Mouse (Mus musculus) G1E (cell line): Measurements from ENCODE around the gene Micu1.

Experiments used
- CTCF ChIP-seq: IDR thresholded peaks from 2 replicates; pipeline ENCODE4 v1.5.1; 2012; ENCODE audit warnings: low read depth, low read length, inconsistent platforms, mixed read lengths
- GATA1 ChIP-seq: IDR thresholded peaks from 2 replicates; pipeline ENCODE4 v1.6.1; 2012; ENCODE audit warnings: borderline replicate concordance, low read length, inconsistent platforms, mixed read lengths
- GATA2 ChIP-seq: IDR thresholded peaks from 2 replicates; pipeline ENCODE4 v1.6.1; 2012; ENCODE audit warnings: low read depth, low read length, inconsistent platforms, borderline replicate concordance
- POLR2AphosphoS5 ChIP-seq: IDR thresholded peaks from 2 replicates; pipeline ENCODE4 v1.6.1; 2012; ENCODE audit warnings: low read depth, low read length, inconsistent platforms; ENCODE audit not compliant: insufficient replicate concordance
- TAL1 ChIP-seq: conservative IDR thresholded peaks from 2 replicates; pipeline ENCODE4 v1.6.1; 2012; ENCODE audit warnings: low read depth, low read length, inconsistent platforms, mixed read lengths

- TF ChIP-seq CTCF (no peak), GATA1 (no peak), TAL1 (no peak), POLR2AphosphoS5 (no peak), GATA2 (no peak)
Observed at GRCm38 (mm10) chr10:59814505-59815155, 112.4 kb downstream of the Micu1 start.
